Mouse (Mus musculus) duodenum, adult 2 months (tissue): ENCODE measurements around the gene Tmem150b. TPM values are rescaled to one million over a fixed set of nuclear protein-coding genes. Genes with fewer than 3 reads are reported as not detected.

Experiments used
- polyA plus RNA-seq: library from polyadenylated mRNA; depleted of rRNA; stranded (reverse); fragments of >200 nt; gene quantifications from 2 replicates; pipeline ENCODE4 v1.2.3, GENCODE M21; 2012; ENCODE audit warnings: low replicate concordance; rRNA removed

The Tmem150b gene
- polyA plus RNA-seq = 44.7 and 105 TPM in 2 replicates

GRCm38 (mm10) chr7:4725169-4725568 lies at the start of gene Tmem150b:
TSS of gene Tmem150b (minus strand) at chr7:4725249.

DNA sequence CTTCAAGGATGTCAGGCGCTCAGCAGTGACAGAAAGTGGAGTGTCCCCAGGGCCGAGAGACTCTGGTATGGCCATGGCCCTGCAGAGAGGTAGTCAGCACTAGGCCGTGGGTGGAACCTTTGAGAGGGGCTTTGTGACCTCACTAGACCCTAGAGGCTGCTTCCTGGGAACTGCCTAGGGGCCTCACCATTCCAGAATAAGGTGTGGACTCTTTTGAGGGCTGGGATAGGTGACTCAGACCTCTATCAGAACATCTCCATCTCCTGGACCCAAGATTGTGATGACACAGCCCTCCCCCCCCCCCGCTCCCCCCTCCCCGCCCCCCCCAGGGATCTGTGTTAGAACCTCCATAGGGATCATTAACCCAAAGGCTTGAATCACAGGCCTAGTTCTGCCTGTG lies 46.2 kb upstream of the Tmem150b start, which contains the start of gene Fam71e2:
Gene Fam71e2, minus strand, starts transcription at position 101 of the 400 bp plus-strand sequence.

GRCm38 (mm10) chr7:4752821-4753570 lies 27.9 kb upstream of the Tmem150b start, which contains the start of gene Cox6b2:
TSS of gene Cox6b2 (minus strand) at chr7:4753094.

DNA sequence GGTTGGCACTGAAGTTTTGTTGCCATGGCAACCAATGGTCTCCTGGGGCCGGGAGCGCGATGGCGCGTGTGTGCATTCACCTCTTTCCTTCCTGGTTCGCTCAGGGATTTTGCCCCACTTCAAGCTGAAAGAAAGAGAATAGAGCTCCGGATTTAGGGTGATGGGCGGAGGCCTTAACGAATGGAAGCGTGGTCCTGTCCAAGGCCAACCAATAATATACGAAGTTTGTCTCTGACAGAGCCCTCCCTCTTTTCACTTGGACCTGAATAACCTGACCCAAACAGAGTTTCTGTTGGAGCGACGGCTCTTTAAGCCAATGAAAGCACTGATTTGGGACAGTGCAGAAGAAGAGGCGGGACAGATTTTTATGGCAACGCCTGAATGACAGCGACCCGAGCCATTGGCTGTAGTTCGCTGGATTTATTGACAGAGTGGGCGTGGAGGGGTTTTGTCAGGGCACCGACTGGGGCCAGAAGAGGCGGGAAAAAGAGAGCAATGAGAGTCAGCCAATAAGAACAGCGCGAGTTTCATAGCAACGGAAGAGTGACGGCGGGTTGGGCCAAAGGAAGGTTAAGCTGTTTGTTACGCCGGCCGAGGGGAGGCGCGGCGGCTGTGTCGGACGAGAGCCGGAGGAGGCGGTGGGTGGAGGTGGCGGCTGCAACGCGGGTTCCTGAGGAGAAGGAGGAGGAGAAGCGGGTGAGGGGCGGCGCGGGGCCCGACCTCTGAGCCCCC lies 14.7 kb upstream of the Tmem150b start, which contains the start of gene Kmt5c:
Gene Kmt5c, plus strand, starts transcription at position 572 of the 732 bp plus-strand sequence.

DNA sequence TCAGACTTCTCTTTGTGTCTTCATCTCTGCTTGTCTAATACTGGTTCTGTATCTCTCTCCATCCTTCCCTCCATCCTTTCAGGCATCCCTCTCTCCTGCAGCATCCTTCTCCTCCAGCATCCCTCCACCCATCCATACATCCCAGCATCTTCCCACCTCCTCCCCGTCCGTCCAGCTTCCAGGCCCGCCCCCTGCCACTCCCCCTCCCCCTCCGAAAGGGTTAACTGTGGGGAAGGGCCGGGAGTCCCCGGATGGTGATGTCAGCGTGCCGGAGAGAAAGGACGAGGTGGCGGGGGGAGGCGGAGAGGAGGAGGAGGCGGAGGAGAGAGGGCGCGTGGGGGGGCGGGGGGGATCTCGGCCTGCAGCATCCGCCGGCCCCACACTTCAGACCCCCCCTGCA lies 34.7 kb downstream of the Tmem150b start, which contains the start of gene Brsk1:
Gene Brsk1, plus strand, starts transcription at position 218 of the 400 bp plus-strand sequence.

GRCm38 (mm10) chr7:4684632-4685417 lies 40.2 kb downstream of the Tmem150b start, which contains the start of gene Hspbp1:
TSS of gene Hspbp1 (minus strand) at chr7:4685068.

GRCm38 (mm10) chr7:4658912-4659551 lies 66.0 kb downstream of the Tmem150b start, which contains the start of gene Ppp6r1:
TSS of gene Ppp6r1 (minus strand) at chr7:4659019.

Other genes with a start within 250 kb of the Tmem150b start
- 66.8 and 106 TPM in 2 replicates for gene Ppp1r12c, start 223.6 kb downstream of the Tmem150b start, polyA plus RNA-seq
- gene Tnnt1, start 208.9 kb downstream of the Tmem150b start, polyA plus RNA-seq = 0.16 and 0.62 TPM in 2 replicates
- 1.9 and 2.2 TPM in 2 replicates for gene Tnni3, start 201.0 kb downstream of the Tmem150b start, polyA plus RNA-seq
- gene Dnaaf3, start 192.8 kb downstream of the Tmem150b start, polyA plus RNA-seq = 1.6 and 2.1 TPM in 2 replicates
- gene Syt5, start 177.7 kb downstream of the Tmem150b start, polyA plus RNA-seq = 4.5 and 5.8 TPM in 2 replicates
- 37.2 and 75.8 TPM in 2 replicates for gene Ptprh, start 121.2 kb downstream of the Tmem150b start, polyA plus RNA-seq
- 185 and 471 TPM in 2 replicates for gene Tmem86b, start 93.8 kb downstream of the Tmem150b start, polyA plus RNA-seq
- gene Ppp6r1, start 66.2 kb downstream of the Tmem150b start, polyA plus RNA-seq = 104 and 147 TPM in 2 replicates
- 31.7 and 34.2 TPM in 2 replicates for gene Hspbp1, start 40.2 kb downstream of the Tmem150b start, polyA plus RNA-seq
- gene Brsk1, start 34.6 kb downstream of the Tmem150b start, polyA plus RNA-seq = 2.1 and 3.8 TPM in 2 replicates
- gene Kmt5c, start 14.9 kb upstream of the Tmem150b start, polyA plus RNA-seq = 208 and 341 TPM in 2 replicates
- 8.1 and 47.7 TPM in 2 replicates for gene Cox6b2, start 27.8 kb upstream of the Tmem150b start, polyA plus RNA-seq
- gene Fam71e2, start 46.1 kb upstream of the Tmem150b start, polyA plus RNA-seq = not detected in 2 replicates
- gene Il11, start 57.6 kb upstream of the Tmem150b start, polyA plus RNA-seq = 0.21 and 0.53 TPM in 2 replicates
- not detected in 2 replicates for gene Tmem190, start 57.7 kb upstream of the Tmem150b start, polyA plus RNA-seq
- 245 and 842 TPM in 2 replicates for gene Tmem238, start 64.4 kb upstream of the Tmem150b start, polyA plus RNA-seq
- 347 and 393 TPM in 2 replicates for gene Rpl28, start 67.6 kb upstream of the Tmem150b start, polyA plus RNA-seq
- gene Ube2s, start 87.3 kb upstream of the Tmem150b start, polyA plus RNA-seq = 184 and 256 TPM in 2 replicates
- gene Shisa7, start 119.4 kb upstream of the Tmem150b start, polyA plus RNA-seq = 0.19 and 3.1 TPM in 2 replicates
- 31.8 and 33.1 TPM in 2 replicates for gene Isoc2b, start 145.0 kb upstream of the Tmem150b start, polyA plus RNA-seq
- 34.1 and 38.8 TPM in 2 replicates for gene Isoc2a, start 151.9 kb upstream of the Tmem150b start, polyA plus RNA-seq
- not detected in 2 replicates for gene Gm36210, start 181.3 kb upstream of the Tmem150b start, polyA plus RNA-seq
- 26.2 and 34.2 TPM in 2 replicates for gene Zfp628, start 190.0 kb upstream of the Tmem150b start, polyA plus RNA-seq
- gene Nat14, start 196.8 kb upstream of the Tmem150b start, polyA plus RNA-seq = 8.4 and 8.7 TPM in 2 replicates
- 2.7 and 4.6 TPM in 2 replicates for gene Ssc5d, start 200.5 kb upstream of the Tmem150b start, polyA plus RNA-seq
- gene Sbk2, start 239.2 kb upstream of the Tmem150b start, polyA plus RNA-seq = not detected in 2 replicates
- 0.02 TPM in 1 of 2 replicates, not detected in the other for gene Sbk3, start 245.9 kb upstream of the Tmem150b start, polyA plus RNA-seq